Mouse (Mus musculus) thymus, postnatal 25 days (tissue): ENCODE data around the gene Ston1.

Experiments
- DNase-seq: peaks from one replicate; pipeline ENCODE4 v3.0.0; 2022

Ston1 gene

DNA sequence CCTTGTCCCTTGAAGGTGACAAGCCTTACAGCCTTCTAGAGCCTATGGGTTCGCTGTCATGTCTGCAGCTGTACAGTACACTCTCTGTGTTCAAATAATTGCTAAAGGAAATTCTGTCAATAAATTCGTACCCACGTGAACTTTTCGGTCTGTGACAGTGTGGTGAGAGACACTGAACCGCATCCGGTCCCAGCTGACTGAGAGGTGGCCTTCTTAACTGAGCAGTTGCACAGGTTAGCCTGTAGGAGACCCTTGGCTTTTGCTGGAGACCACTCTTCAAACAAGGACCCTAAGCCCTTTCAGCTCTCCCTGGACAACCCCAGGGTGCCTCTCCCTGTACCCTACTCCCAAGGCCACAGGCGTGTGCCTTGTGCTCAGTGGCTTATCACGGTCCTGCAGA is 9.3 kb upstream of the Ston1 start:
- no peak for DNase-seq

DNA sequence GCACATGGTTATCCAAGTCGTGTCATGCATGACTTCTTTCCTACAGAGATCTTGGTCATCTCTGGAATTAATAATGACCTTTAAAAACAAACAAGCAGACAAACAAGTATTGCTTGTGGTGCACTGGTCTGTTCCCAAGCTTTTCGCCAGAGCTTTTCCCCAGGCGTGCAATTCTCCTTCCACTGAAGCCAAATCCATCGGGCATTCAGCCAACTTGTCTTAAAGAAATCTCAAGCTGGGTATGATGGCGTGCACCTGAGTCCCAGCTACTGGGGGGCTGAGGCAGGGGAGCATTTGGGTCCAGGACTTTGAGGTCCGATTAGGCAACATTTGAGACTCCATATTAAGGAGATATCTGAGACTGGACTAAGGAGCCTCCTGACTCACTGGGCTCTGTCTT is 7.2 kb upstream of the Ston1 start:
- no peak for DNase-seq

DNA sequence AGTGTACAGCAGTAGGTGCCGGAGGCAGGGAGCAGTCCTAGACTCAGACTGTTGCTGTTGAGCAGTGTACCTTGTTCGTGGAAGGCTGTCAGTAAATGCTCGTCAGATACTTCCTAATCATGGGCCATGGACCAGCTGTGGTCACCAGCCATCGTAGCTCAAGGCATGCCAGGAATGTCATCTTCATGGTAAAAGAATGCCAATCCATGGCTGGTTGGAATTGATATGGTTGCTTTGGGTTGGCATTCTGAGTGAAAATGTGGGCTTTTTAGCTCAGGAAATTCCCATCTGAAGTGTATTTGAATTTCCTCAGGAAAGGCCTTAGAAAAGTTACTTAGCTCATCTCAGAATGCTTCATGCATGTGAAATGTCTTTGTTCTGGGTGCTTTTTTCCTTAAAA is 2.4 kb upstream of the Ston1 start:
- DNase-seq = no peak

DNA sequence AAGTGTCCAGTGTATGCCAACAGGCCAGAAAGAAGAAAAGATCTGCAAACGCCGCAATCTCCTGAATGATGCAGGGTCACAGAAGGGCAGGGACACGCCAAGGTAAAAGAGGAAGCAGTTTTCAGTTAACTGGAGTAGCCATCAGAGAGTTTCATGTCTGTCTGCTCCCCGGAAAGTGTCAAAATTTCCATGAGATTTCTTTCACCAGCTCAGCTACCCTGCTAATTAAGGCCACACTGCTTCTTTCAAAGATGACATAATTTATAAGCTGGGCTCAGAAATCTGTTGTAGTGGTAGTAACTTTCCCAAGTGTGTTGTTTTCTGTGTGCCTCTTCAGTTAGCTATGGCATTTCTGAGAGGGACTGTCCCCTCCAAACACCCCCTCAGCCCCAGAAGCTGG is 1.4 kb upstream of the Ston1 start:
- no peak for DNase-seq

DNA sequence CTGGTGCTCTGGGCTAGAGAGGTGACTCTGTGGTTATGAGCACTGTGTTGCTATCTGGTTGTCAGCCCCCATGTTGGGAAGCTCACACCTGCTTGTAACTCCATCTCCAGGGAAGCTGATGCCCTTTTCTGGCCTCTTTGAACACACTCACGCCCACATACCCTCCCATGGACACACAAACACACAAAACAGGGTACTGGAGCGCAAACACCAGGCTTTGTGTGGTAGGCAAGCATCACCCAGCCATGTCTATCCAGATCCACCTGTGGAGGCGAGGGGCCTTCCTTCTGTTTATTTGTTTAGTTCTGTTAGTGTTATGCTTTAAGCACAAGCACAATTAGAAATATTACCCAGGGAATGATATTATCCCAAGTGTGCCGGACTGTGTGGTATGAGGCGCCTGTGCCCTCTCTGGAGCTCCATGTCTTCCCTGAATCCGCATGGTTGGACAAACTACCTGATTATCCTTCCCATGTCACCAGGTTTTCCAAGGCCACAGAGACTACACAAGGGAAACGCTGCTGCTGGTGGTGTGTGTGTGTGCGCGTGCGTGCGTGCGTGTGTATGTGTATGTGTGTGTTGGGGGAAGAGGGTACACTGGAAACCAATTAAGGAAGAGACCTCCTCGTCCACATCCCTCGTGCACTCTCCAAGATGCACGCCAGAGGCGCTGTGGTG is 801 bp upstream of the Ston1 start:
- DNase-seq = peak; percentile 75

DNA sequence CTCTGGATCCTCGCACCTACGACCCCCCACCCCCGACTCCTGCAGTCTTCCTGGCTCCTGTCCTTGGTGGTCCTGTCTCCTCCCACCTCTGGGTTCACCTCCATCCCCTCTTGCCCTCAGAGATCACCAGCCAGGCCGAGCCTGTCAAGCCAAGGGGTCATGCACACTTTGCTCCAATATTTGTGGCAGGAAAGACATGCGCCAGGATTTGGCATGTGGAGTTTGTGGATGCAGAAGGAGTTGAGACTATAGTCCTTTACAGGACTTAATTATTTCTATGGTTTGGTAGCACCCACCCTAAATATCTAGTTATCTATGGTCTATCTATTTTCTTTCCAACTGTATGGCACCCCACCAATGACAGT is 554 bp downstream of the Ston1 start:
- DNase-seq = no peak

DNA sequence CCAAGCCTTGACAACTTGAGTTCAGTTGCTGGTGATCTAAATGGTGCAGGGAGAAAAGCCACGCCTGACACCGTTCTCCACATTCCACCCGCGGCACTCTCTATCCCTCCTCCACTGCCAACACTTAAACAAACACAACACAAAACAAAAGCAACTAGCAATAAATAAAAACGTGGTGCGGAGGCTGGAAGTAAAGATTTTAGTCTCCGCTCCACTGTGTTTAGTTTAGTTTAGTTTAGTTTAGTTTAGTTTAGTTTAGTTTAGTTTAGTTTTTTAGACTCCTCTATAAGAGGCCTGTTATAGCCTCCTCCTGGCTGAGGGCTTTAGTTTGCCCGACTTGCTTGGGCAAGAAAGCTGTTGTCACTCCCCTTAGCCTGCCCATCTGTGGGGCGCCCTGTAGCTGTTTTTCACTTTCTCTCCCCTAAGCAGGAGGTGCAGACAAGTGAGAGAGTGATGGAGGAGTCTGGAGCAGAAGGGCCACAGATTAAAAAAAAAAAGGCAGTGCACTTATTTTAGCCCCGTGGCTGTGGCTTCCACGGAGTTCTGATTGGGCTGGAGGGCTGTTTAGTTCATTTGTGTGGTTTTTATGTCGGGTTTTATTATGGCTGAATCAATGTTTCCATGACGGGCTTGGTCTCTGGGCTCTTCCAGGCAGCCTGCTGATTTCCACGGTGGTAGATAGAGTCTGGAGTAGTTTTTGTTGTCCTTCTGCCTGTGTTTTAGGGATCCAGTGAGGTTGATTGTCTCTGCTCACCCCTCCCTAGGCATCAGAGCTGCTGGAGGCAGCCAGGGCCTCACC is 1.3 kb downstream of the Ston1 start:
- DNase-seq = no peak

DNA sequence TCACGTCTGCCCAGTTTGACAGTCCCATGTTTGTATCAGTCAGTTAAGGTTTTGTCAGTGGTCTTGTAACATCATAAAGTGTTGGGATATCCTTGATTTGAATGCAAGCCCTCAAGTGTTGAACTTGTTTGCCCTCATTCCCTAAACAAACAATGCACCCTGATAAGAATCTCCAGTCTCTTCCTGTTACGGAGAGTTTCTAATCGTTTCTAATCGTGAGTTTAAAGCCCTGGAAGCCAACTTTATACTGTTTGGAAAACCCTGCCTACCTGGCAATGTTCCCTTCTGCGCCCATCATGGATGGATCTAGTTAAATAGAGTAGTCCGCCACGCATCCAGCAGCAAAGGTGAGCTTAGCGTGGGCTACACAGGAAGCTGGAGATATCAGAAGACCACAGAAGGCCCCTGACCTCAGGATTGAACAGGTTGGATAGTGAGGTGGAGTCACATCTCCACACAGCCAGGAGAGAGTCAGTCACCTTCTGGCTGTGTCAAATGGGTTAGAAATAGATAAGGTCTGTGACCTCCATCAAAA is 3.1 kb downstream of the Ston1 start:
- no peak for DNase-seq

DNA sequence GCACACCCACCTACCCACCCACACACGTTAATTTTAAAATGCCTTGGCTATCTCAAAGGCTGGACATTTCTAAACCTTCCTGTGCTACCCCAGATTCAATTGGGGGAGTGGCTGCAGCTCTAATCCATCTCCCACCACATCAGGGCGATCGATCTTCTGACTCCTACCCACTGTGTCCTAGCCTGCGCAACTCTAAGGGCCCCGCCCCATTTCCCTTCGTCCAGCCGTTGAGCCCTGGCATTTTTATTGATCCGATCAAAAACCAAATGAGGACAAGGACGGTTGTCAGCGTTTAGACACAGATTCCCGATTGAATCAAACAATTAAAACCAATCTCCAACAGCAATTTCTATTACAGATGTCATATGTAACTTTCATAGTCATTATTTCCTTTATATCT is 6.5 kb downstream of the Ston1 start:
- no peak for DNase-seq

DNA sequence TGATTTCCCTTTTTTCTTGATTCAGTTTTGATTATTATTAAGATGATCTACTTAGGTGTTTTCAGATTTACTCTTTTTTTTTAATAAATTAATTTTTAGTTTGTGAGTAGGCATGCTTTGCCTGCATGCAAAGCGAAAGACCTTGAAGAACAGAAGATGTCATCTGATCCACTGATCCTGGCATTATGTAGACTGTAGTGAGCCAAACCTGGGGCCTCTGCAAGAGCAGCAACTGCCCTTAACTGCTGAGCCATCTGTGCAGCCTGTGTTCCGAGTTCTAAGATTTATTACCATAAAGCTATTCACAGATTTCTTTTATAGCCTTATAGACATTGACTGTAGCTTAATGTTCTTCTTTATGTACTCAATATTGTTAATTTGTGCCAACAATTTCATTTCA is 8.6 kb downstream of the Ston1 start:
- DNase-seq = no peak

DNA sequence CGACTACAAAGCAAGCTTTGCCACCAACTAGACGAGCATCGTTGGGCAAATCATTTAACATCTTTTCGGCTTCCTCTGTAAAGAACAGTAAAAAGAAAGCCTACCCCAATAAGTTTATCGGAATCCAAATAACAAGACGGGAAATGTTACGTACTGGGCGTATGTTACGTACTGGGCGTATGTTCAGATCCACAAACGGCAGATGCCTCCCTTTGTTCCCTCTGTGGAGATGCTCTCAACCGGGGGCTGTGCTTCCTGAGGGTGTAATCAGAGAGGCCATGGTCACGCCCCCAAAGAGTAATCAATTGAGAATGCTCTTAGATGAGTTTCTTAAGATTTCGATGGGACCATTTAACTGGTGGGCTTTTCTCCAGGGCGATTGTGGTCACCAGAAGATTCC is 11.9 kb downstream of the Ston1 start:
- DNase-seq = no peak

DNA sequence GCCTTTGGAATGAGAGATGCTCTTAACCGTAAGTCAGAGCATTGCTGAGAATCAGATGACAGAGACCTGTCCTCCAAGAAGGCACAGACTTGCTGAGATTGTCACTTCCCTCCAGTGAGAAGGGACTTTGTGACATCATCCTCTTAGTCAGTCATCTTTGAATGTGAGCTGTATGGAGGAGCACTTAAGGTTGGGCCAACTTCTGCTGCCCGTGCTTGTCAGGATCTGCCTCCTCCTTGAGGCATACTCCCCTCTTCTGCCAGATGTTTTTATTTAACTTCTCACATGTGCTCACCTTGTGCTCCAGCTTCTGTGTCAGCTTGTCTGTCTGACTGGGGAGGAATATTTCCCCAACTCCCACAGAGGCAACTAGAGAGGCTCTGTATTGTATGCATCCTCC is 13.6 kb downstream of the Ston1 start:
- no peak for DNase-seq

DNA sequence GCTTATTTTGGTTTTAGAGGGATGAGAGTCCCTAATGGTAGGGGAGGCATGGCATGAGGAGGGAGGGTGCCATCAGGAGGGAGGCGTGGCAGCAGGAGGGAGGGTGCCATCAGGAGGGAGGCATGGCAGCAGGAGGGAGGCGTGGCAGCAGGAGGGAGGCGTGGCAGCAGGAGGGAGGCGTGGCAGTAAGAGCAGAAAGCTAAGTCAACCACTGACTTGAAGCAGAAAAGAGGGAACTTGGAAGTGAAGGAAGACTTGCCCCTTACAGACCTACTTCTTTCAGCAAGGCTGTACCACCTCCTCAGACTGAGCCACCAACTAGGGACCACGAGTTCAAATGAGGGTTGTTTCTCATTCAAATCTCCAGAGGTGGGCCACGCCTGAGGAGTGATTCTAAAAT is 15.7 kb downstream of the Ston1 start:
- DNase-seq = no peak

DNA sequence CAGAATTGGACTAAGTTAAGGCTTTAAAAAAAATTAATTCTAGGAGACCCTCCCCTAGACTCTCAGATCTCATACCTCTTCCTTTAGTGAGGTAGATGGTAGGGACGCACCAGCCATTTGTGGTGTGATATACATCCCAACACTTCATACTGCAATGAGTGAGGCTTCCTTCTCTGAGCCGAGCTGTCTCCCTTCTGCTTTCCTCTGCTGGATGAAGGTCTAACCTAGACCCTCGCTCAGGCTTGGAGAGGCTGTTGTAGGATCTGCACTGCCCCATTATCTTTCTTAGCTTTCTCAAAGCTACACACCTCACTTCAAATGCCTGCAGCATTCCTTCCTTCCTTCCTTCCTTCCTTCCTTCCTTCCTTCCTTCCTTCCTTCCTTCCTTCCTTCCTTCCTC is 16.2 kb downstream of the Ston1 start:
- DNase-seq = no peak

DNA sequence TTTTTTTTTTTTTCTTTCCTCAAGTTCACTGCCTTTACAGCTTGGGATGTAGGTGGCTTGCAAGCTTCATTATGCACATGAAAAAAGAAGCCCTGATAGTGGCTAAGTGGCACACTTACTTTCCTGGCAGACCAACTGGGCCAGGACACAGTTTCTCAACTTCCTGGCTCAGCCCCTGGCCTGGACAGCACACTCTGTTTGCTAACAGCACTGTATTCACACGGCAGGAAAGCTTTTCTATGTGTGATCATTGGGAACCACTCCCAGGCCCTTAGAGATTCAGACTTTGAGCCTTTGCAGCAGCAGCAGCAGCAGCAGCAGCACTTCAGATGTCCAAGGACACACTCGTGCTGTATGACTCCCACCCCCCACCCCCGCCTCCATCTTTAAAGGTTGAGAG is 16.8 kb downstream of the Ston1 start:
- DNase-seq = no peak

DNA sequence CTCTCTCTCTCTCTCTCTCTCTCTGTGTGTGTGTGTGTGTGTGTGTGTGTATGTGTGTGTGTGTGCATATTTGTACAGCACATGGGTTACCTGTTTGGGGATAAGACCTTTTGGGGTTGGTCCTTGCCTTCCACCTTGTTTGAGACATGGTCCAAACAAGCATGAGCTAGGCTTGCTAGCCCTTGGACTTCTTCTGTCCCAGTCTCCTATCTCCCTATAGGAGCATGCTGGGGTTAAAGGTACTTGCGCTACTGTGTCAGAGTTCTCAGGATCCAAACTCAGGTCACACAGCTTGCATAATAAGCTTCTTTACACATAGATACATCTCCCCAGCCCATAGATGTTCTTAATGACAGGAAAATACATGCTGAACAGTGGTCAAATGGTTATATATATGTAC is 17.2 kb downstream of the Ston1 start:
- no peak for DNase-seq

DNA sequence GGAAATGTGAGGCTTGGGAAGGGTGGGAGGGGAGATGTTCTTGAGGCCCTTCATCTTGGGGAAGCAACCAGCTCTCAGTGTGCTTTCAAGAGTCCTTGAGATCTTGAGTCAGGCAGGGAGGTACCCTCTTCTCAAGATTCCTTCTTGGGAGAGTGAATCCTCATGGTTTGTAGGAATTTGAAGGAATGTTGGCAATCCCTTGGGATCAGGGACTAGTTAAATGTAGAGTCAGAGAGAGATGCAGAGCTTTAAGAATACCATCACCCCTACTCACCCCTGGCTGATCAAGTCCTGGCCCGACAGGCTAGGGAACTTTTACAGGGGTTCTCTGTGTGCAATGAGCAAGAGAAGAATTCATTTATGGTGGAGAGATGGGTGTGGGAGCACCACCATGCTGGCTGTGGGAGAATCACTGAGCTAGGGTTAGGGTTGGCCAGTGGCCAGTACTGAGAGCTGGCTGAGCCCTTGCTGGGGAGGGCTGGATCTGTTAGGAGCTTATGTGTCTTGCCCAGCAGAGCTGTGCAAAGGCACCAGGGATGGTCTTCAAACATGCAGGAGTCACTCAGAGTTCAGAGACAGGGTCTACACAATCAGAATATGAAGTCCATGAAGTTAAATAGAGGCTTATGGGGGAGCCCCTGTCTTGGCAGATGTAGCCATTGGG is 18.1 kb downstream of the Ston1 start:
- DNase-seq = no peak

DNA sequence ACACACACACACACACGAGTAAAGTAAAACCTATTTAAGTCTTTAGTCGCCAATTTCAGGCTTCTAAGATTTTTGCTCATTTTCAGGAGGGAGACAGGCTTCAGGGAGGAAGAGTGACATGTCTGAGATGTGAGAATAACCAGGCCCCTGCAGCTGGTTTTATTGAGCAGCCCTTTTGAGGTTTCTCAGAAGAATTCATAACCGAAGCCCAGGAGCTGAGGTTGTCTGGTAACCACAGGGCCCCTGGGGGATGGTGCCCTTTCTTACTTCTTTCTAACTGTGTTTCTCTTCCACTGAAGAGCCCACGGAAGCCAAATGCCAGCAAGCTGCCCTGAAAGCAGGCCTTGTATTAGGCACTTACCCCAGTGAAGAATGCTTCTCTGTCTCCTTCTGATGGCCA is 23.5 kb downstream of the Ston1 start:
- no peak for DNase-seq

DNA sequence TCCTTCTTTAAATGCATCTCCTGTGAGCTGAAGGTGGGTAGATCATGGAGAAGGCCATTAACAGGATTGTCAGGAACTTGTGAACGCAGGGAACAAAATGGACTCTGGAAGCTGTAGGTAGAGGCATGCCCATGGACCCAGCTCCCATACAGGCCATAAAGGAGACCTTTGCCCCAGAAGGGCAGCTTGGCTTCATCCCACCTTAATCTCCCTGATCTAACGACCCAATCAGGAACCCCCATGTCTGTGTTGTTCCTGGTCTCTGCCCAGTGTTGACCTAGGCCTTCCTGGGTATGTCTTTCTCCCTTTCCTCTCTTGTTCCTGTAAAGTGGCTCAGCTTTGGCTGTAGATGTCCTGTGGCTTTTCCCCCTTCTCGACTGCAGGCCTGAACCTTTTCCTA is 23.9 kb downstream of the Ston1 start:
- DNase-seq = no peak

DNA sequence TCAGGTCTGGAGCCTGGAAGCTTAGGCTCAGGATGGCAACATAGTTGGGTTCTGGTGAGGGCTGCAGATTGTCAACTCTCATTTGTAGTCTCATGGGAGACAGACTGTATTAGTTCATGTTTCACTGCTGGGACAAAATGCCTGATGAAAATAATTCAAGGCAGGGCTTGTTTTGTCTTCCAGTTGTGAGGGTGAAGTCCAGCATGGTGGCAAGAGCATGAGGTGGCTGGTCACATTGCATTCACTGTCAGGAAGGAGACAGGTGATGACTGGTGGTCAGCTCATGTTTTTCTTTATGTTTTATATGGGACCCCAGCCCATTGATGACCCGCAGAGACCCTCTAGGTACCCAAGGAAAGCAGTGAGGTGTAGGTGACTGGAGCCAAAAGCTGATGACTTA is 25.2 kb downstream of the Ston1 start:
- DNase-seq = no peak

DNA sequence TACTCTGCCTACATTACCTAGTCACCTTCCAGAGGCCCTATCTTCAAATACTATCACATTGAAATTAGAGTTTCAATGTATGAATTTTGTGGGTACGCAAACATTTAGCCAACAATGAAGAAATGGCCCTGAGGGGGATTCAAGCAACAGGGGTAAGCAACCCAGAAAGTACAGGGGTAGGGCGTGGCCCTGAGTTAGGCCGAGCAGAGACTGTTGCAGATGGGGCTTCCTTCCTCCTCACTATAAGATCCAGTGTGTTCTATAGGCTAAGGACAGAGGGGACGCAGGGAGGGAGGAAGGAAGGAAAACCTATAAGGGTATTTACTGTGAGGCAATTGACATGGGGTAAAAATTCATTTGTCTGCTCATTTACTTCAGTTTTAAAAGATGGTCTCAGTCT is 26.9 kb downstream of the Ston1 start:
- DNase-seq = no peak

DNA sequence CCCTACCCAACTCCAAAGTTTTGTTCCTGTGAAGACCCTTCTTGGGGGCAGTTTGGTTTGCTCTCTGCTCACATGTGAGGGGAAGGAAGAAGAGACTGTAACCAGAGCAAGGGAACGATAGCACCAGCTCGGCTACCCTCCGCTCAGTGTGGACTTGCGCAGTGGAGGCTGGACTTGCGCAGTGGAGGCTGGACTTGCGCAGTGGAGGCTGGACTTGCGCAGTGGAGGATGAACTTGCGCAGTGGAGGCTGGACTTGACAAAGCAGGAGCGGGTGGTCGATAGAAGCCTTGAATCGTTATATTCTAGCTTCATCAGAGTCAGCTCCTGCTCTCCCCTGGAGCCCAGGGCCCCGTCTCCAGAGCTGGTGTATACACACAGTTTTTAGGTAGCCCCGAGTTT is 27.9 kb downstream of the Ston1 start:
- DNase-seq = no peak

DNA sequence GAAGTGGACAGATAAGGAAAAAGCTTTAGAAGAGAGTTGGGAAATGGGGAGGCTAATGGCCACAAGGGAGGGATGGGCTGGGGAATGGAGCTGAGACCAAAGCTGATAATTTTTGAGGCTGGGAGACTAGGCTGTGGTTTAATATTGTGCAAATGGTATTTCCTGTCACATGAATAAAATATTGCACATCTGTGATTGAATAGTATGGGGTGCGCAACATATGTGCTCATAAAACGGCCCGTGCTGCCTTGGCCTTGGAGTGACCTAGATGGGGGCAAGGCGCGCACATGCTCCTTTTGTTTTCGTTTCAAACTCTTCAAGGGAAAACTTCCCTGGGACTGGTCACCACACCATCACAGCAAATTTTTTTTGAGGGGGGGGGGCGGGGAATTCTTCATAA is 28.4 kb downstream of the Ston1 start:
- DNase-seq = no peak

DNA sequence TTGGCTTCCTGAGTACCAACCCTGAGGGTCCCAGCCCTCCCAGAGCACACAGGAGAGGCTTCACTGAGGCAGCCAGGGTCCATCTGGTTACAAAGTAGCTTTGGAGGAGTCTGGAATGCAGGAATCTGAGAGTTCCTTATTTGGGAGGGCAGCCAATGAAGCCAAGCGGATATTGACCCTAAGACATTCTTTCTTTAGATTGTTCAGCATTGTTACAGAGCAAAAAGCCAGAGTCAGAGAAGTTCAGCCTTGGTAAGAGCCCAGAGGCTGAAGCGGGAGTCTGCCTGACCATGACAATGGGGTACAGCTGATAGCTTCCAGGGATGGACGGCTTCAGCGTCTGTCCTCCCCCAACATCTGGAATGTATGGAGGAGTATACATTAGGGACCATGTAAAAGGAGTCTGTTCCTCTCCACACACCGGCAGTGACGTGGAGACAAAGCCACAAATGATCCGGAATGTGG is 28.9 kb downstream of the Ston1 start:
- no peak for DNase-seq
